Mouse (Mus musculus) G1E (cell line): ENCODE results near the gene Cdhr4. TPM values are rescaled to one million over a fixed set of nuclear protein-coding genes. Genes with fewer than 3 reads are reported as not detected.
A peak's percentile ranks its signal among the peaks of the same experiment; 100 is the strongest.
"Not testable (repeated sequence)": the region's sequence is repeated elsewhere in the genome, so short reads cannot be mapped to it uniquely, and the experiment has no call there.

ENCODE experiments used
- ATAC-seq: 2 replicates; pipeline ENCODE4 v1.8.0; 2016; ENCODE audit warnings: mild to moderate bottlenecking; ENCODE audit not compliant: insufficient number of reproducible peaks, poor library complexity, low FRiP score, severe bottlenecking; ENCODE audit errors: extremely low read depth
- DNase-seq: peaks from one replicate; pipeline ENCODE4 v3.0.0; 2012; ENCODE audit warnings: low spot score
- H3K27me3 ChIP-seq: 2 replicates; pipeline ENCODE4 v1.6.1; 2012; ENCODE audit warnings: mild to moderate bottlenecking, low read length, inconsistent platforms; ENCODE audit not compliant: insufficient read depth
- H3K36me3 ChIP-seq: replicated peaks from 2 replicates; pipeline ENCODE3; 2012; ENCODE audit warnings: mild to moderate bottlenecking, inconsistent platforms
- H3K4me1 ChIP-seq: 2 replicates; pipeline ENCODE4 v1.6.1; 2012; ENCODE audit warnings: low read depth, low read length, inconsistent platforms, mixed read lengths; ENCODE audit not compliant: insufficient read depth
- H3K4me3 ChIP-seq: 2 replicates; pipeline ENCODE4 v1.5.1; 2012; ENCODE audit warnings: low read depth, mild to moderate bottlenecking, inconsistent platforms, low read length, moderate library complexity, mixed read lengths
- H3K9me3 ChIP-seq: replicated peaks from 2 replicates; pipeline ENCODE4 v1.6.1; 2012; ENCODE audit warnings: inconsistent platforms
- CTCF ChIP-seq: IDR thresholded peaks from 2 replicates; pipeline ENCODE4 v1.5.1; 2012; ENCODE audit warnings: low read depth, low read length, inconsistent platforms, mixed read lengths
- GATA1 ChIP-seq: IDR thresholded peaks from 2 replicates; pipeline ENCODE4 v1.6.1; 2012; ENCODE audit warnings: borderline replicate concordance, low read length, inconsistent platforms, mixed read lengths
- GATA2 ChIP-seq: IDR thresholded peaks from 2 replicates; pipeline ENCODE4 v1.6.1; 2012; ENCODE audit warnings: low read depth, low read length, inconsistent platforms, borderline replicate concordance
- POLR2AphosphoS5 ChIP-seq: IDR thresholded peaks from 2 replicates; pipeline ENCODE4 v1.6.1; 2012; ENCODE audit warnings: low read depth, low read length, inconsistent platforms; ENCODE audit not compliant: insufficient replicate concordance
- TAL1 ChIP-seq: conservative IDR thresholded peaks from 2 replicates; pipeline ENCODE4 v1.6.1; 2012; ENCODE audit warnings: low read depth, low read length, inconsistent platforms, mixed read lengths
- polyA plus RNA-seq: library from polyadenylated mRNA; stranded (reverse); fragments of >175 nt; gene quantifications from 2 replicates; pipeline ENCODE4 v1.2.3, GENCODE M21; 2012
- total RNA-seq, 2 experiments: library from RNA; stranded (forward) in 1 of 2; stranded (reverse) in 1 of 2; fragments of 200-1000 nt in 1 of 2; fragments of >200 nt in 1 of 2; fragmentation: Nextera tagmentation in 1 of 2; gene quantifications; 2 replicates each; pipeline ENCODE4 v1.2.3; 2014 to 2017

The Cdhr4 gene
- total and polyA plus RNA-seq, 3 experiments = 0.57 to 8.4 (median 4.0) TPM

DNA sequence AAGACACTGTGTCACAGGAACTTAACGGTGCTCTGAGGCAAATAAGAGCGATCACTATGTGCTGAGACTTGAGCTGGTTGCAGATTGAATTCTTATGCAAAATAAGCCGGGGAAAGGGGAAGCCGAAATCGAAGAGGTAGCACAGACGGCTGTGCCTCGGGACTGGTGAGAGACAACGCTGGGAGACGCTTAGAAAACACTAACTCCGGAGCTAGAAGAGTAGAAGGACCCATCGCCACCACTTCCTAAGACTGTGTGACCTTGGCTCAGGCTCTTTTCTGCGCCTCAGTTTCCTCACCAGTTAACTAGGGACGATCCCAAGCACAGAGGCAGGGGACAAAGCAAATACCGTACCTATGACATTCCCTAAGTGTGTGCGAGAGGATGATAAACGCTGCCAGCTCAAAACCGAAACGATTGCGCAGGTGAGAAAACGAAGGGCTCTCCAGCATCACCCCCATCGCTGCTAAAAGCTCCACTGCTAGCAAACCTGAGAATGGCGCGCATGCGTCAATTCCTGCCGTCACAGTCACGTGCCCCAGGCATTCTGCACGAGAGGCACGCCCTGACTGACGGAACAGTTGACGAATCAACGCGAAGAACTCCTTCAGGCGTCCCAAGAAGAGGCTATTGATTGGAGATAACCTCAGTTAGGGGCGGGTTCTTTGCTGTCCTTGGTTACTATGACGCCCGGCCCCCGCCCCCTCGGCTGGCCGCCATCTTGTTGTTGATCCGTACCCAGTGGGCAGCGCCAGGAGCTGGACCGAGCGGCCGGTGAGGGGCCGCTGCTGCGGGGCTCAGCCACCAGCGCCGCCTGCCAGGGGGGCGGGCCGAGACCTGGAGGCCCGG, 9.8 kb downstream of the Cdhr4 start, which contains the start of gene Ip6k1:
TSS of gene Ip6k1 (plus strand) at position 580 of the 849 bp plus-strand sequence.
- DNase-seq = peak; percentile 98
- no peaks in the 10 kb centered on the region for H3K9me3 ChIP-seq
- H3K27me3 ChIP-seq = peaks cover 11% of the 10 kb centered on the region
- H3K4me1 ChIP-seq = peaks cover 28% of the 10 kb centered on the region
- H3K4me3 ChIP-seq = peak within 1 kb of the TSS; percentile 96
- H3K36me3 ChIP-seq = peaks cover 13% of the 10 kb centered on the region
- peak; percentile 100 for ATAC-seq
- TF ChIP-seq CTCF (no peak), GATA1 (no peak), GATA2 (no peak), TAL1 (no peak), POLR2AphosphoS5 (no peak)

GRCm38 (mm10) chr9:108002778-108003530, 10.7 kb downstream of the Cdhr4 start:
- H3K4me1 ChIP-seq = peaks cover 29% of the 10 kb centered on the region
- DNase-seq (no peak), ATAC-seq (no peak)
- peak overlapping the region; percentile 96 for H3K4me3 ChIP-seq
- TF ChIP-seq POLR2AphosphoS5 = no peak
- no peak for TF ChIP-seq CTCF
- TF ChIP-seq GATA2 = no peak
- no peak for TF ChIP-seq GATA1
- peaks cover 11% of the 10 kb centered on the region for H3K27me3 ChIP-seq
- H3K36me3 ChIP-seq = peaks cover 17% of the 10 kb centered on the region
- H3K9me3 ChIP-seq = no peaks in the 10 kb centered on the region

DNA sequence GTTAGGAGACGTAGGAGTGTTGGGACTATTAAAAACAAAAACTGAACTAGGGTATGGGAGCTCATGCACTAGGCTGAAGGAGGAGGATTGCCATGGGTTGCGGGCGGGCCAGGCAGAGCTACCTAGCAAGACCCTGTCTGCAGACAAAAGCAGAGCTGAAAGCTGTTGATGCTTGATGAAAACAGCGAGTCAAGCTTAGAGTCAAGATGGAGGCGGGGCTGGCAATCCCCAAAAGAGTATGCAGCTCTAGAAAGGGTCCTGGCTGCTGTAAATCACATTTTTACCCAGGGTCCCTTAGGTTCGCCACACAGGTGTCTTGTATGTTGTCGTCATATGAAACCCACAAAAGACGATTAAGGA, 11.2 kb downstream of the Cdhr4 start:
- DNase-seq = no peak
- Histone ChIP-seq H3K4me3 (peak overlapping the region; percentile 96), H3K36me3 (peaks cover 22% of the 10 kb centered on the region), H3K9me3 (no peaks in the 10 kb centered on the region), H3K27me3 (peaks cover 10% of the 10 kb centered on the region), H3K4me1 (peaks cover 32% of the 10 kb centered on the region)
- TF ChIP-seq CTCF (no peak), POLR2AphosphoS5 (no peak), TAL1 (no peak)
- ATAC-seq = no peak

GRCm38 (mm10) chr9:108008041-108008440, 15.7 kb downstream of the Cdhr4 start:
- no peak for TF ChIP-seq GATA1
- no peak for TF ChIP-seq POLR2AphosphoS5
- TF ChIP-seq GATA2 = no peak
- no peak for TF ChIP-seq CTCF
- TF ChIP-seq TAL1 = no peak
- Histone ChIP-seq H3K4me1 (peaks cover 29% of the 10 kb centered on the region), H3K27me3 (no peaks in the 10 kb centered on the region), H3K4me3 (no peak overlapping the region), H3K9me3 (no peaks in the 10 kb centered on the region), H3K36me3 (peaks cover 40% of the 10 kb centered on the region)
- ATAC-seq (no peak), DNase-seq (no peak)

DNA sequence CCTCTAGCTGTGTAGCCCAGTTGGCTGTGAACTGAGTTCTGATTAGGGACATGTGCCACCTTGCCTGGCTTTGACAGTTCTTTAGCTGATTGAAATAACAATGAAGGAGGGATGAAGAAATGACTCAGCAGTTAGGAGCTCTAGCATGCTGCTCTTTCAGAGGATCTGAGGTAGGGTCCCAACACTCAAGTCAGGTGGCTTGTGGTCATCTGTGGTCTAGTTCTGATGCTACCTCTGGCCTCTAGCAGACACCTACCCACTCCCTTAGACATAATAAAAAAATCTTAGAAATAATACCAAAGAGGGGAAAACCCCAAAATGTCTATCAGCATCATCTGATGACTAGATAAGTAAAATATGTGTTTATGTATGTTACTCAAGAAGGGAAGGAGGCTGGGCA, 18.1 kb downstream of the Cdhr4 start:
- no peaks in the 10 kb centered on the region for H3K9me3 ChIP-seq
- ATAC-seq (no peak), DNase-seq (no peak)
- no peaks in the 10 kb centered on the region for H3K27me3 ChIP-seq
- no peak overlapping the region for H3K4me3 ChIP-seq
- H3K36me3 ChIP-seq = peaks cover 40% of the 10 kb centered on the region
- peaks cover 12% of the 10 kb centered on the region; the same call in 1 of the 2 replicates for H3K4me1 ChIP-seq
- no peak for TF ChIP-seq CTCF
- no peak for TF ChIP-seq GATA2
- TF ChIP-seq TAL1 = no peak
- TF ChIP-seq GATA1 = no peak
- TF ChIP-seq POLR2AphosphoS5 = no peak

DNA sequence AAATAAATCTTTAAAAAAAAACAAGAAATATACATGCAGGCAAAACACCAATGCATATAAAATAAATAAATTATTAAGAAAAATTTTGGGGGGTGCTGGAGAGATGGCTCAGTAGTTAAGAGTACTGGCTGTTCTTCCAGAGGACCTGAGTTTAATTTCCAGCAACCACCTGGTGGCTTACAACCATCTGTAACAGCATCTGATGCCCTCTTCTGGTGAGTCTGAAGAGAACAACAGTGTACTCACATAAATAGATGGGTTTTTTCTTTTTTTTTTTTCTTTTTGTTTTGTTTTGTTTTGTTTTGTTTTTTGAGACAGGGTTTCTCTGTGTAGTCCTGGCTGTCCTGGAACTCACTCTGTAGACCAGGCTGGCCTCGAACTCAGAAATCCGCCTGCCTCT, 21.3 kb downstream of the Cdhr4 start:
- ATAC-seq, H3K4me3 ChIP-seq, H3K4me1 ChIP-seq, DNase-seq, H3K27me3 ChIP-seq, H3K9me3 ChIP-seq: not testable (repeated sequence)
- peaks cover 47% of the 10 kb centered on the region for H3K36me3 ChIP-seq
